Mouse (Mus musculus) adrenal gland, adult 18-20 months (tissue): ENCODE results near the gene Ccdc62. TPM values are rescaled to one million over a fixed set of nuclear protein-coding genes. Genes with fewer than 3 reads are reported as not detected.

Experiments
- DNase-seq, 2 experiments: peaks; one replicate each; pipeline ENCODE4 v3.0.0; 2021 to 2022; ENCODE audit warnings: low spot score in 2 of 2
- total RNA-seq, 2 experiments: library from RNA; stranded (reverse); gene quantifications; 1 replicate in 1 of 2; 2 replicates in 1 of 2; pipeline ENCODE4 v1.2.3; 2021

The Ccdc62 gene
- total RNA-seq, 2 experiments from 2014 or later = 4.3 to 4.5 TPM

GRCm38 (mm10) chr5:123998370-123998769 is 67.9 kb downstream of the Ccdc62 start:
- DNase-seq = no peak

DNA sequence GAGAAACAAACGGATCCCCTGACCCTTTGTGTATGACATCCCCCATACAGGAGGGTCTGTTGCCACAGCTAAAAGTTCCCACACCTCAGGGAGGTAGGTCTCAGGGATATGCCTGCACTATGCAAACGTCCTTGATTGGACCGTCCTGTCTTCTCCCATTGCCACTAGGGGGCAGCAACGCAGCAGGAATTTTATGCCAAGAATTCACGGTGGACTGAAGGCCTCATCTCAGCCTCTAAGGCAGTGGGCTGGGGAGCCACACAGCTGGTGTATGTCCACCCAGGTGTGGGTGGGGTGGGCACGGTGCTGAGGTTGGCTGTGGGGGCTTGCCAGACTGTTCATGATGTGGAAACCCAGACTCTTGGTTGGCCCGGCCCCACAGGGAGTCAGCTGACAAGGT is 70.3 kb downstream of the Ccdc62 start:
- DNase-seq = peak; percentile 89 to 94

- DNase-seq = no peak
Measured at GRCm38 (mm10) chr5:124001274-124001673, 70.8 kb downstream of the Ccdc62 start.

DNA sequence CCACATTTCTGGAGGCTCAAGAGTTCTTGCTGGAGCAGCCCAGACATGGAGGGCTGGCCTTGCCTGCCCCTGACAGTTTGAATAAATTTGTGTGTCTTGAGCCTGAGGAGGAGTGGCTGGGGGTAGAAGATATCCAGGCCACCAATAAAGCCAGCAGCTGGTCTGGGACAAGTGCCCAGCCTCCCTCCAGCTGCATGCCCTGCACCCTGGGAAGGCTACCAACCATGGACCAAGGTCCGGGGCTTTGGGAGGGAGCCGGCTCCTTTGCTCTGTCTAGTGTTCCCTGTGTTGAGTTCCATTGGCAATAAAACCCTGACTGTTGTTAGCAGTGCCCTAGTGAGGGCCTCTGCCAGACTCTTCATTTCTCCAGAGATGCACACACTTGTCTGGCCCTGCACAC is 72.4 kb downstream of the Ccdc62 start:
- no peak for DNase-seq

DNA sequence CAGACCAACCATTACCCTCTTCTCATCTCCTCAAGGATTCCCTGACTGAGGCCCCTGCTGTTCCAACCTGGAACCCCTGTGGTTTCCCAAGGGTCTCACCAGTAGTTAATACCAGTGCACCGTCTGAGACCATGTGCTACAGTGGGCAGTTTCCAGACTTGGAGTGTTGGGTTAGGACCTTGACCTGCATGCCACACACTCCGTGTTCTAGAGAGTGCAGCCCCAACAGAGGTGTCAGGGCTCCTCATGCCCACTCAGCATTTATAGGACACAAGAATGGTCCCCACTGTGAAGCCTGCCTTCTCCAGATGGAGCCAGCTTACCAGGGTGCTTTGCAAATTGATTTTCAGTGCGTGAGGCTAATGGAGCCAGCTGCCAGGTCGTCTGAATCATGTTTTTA is 72.9 kb downstream of the Ccdc62 start:
- DNase-seq = no peak

GRCm38 (mm10) chr5:124004356-124005150 is 74.1 kb downstream of the Ccdc62 start:
- DNase-seq = no peak

- DNase-seq = no peak
Measured at GRCm38 (mm10) chr5:124005151-124005500, 74.6 kb downstream of the Ccdc62 start.

DNA sequence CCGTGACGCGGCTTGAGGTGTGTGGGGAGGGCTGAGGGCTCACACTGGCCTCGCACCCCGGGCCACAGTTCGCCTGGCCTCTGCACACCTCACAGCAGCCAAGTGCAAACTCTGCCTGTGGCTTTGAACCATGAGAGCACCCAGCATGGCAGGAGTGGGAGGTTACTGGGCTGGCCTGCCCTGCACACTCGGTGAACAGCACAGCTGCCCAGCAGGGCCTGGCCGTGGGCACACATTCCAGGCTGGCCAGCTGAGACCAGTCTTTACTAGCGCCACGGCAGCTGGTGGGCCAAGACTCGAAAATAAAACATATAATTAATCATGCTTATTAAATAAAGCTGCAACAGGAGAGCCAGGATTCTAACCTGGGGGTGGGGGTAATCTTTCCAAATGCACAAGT is 75.1 kb downstream of the Ccdc62 start:
- DNase-seq = no peak

DNA sequence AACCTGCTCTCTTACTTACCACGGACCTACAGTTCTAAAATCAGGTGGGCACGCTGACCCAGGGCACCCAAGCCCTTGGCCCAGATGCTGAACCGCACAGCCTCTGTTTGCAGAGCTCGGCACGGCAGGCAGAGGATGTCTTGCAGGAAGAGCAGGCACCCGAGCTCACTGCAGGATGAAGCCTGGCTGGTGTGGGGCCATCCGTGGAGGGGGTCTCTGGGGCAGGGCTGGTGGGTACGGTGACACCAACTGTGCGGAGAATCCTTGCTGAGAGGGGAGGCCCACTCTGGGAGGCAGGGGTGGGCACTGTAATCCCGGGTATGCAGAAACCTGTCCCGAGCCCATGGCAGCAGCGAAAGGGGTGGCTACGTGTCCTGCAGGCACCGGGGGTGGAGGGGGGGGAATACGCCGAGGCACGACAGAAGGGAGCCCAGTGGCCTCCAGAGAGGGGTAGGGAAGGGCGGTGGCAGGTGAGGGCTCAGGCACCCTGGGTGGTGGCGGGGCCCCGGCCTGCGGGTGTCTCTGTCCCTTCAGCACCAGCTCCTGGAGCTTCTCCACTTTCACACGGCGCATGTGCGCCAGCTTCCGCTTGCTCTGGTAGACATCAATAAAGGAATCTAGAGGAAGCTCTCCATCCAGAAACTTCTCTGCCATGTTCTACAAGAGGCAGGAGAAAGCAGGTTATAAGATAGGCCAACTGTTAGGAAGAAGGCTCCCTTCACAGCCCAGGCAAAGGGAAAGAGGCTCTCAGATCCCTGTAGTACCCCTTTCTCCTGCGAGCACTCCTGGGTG is 75.8 kb downstream of the Ccdc62 start:
- no peak for DNase-seq

DNA sequence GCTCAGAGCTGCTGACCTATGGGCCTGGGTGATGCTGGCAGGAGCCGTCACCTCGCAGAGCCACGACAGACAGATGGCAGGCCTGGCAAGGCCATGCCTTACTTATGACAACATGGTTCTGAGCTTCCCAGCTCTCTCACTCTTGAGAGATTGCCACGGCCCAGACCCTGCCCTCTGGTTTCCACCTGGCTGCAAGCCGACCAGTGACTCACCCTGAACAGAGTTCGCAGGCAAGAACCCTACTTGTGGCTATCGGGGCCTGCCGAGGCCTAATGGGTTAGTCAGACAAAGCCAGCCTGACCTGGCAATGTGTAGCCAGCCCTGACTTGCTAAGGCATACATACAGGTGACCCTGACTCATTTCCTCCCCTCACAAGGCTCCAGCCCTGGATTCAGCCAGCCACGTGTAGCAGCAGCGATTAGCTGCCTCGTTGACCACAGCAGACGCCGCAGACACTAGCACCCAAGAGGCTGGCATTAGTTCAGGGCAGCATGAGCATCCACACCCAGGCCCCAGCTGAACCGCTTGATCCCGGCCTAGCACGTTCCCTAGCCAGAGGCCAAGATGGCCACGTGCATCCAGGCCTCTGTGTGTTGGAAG is 76.5 kb downstream of the Ccdc62 start:
- peak; percentile 74 to 86 for DNase-seq

- DNase-seq = no peak
Measured at GRCm38 (mm10) chr5:124010077-124010476, 79.6 kb downstream of the Ccdc62 start.

DNA sequence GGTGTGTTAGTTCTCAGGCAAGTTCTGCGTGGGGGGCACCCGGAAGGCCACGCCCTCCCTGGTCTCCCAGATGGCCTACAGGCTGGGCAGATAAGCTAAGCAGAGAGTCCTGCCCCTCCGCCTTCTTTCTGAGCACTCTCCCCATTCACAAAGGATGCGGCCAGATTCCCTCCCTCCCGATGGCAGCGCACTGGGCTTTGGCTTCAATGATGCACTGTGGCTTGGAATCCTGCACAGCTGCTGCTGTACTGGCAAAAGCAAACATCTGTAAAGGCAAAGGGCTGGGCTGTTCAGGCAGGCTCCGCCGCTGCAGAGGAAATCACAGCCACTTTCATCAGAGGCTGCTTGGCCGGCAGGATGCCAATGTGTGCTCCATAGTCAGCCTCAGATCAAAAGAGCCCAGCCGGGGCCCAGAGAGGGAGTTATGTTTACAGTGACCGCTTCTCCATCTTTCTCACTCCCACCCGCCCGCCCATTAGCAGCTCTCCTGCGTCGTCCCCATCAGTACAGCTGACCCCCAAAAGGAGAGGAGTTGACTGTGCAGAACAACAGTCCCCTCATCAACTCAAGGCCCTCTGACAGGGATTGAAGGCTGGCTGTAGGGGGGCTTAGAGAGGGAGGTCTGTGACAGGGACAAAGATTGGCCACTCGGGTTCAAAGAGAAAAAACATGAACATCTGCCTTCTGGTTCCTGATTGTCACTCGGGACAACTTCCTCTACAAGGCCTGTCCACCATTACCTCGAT is 80.6 kb downstream of the Ccdc62 start:
- DNase-seq = peak in 1 of 2 experiments; percentile 62

DNA sequence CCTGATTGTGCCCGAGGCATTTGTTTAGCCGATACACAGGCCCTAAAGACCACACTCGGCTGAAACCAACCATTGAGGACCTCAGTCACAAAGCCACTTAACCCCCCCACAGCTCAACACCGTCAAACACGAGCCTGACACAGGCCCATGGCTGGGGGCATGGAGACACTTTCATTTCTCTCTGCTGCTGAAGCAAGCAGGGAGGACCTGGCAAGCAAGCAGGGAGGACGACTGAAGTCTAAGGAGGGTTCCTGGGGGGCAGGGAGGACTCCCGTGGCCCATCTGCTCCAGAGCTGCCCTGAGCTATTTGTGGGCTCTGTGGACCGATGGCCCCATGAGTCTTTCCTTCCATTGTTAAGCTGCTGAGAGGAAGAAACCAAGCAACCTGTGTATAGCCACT is 81.4 kb downstream of the Ccdc62 start:
- DNase-seq = no peak

GRCm38 (mm10) chr5:124012885-124013284 is 82.4 kb downstream of the Ccdc62 start:
- no peak for DNase-seq

DNA sequence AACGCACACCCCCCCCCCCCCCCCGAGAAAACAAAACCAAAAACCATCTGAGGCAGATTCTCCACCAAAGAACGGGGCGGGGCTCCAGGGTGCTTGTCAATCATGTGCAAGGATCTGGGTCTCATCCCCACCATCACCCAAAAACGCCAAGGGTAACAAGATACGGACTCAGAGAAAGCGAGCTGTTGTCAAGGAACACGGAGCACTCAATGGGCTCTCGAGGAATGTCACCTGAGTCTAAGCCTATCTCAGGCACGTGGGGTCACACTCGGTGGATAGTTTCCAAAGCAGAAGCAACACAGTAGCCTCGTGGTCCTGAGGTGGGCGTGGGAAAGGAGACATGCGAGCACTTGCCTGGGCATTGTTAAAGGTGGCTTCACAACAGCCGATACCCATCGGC is 83.3 kb downstream of the Ccdc62 start:
- DNase-seq = no peak

DNA sequence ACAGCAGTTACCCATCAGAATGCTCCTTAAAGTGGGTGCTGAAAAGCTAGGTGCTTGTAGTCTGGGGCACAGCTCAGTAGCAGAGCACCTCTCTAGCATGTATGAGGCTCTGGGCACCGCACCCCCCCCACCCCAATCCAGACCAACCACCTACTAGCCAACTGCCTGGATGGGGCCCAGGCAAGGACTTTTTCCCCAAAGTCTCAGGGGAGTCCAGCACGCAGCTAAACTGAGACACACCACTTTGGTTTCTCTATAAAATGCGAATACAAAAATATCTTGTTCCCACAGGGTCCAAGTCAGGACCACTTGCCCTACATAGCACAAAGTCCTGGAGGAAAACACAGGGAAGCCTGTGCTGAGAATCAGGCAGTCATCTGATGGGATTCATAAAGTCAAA is 83.7 kb downstream of the Ccdc62 start:
- no peak for DNase-seq

DNA sequence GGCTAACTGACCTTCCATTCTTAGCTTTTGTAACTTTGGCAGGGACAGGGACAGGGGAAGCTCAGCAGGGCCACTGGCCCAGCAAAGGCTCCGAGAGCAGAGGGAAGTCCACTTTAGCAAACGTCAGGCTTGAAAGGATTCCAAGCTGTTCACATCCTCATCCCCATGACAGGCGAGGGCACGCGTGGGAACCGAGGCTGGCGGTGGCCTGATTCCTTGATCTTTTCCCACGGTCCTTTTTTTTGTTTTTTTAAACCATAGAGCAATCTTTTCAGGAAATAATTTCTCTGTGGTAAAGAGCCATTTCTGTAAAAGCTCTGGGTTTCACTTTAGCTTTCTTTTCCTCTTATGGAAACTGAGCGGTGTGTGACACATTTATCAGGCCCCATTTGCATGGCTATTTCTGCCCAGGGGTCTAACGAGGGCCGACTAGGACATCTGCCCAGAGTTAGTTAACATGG is 84.3 kb downstream of the Ccdc62 start:
- DNase-seq = no peak

DNA sequence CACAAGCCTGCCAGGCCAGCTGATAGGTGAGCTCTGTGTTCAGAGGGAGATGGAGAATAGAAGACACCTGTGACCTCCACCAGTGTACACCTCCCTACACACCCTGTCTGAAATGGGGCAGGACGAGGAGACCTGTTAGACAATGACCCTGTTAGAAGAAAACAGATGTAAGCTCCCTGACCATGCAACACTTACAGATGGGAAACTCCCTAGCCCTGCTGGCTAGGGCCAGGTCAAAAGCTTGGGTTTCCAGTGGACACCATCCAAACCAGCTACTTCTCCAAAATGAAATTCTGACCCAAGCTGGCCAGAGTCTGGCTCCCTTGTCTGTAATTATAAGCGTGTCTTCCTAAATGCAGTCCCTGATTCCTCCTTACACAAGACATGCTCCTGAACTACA is 85.2 kb downstream of the Ccdc62 start:
- DNase-seq = no peak

DNA sequence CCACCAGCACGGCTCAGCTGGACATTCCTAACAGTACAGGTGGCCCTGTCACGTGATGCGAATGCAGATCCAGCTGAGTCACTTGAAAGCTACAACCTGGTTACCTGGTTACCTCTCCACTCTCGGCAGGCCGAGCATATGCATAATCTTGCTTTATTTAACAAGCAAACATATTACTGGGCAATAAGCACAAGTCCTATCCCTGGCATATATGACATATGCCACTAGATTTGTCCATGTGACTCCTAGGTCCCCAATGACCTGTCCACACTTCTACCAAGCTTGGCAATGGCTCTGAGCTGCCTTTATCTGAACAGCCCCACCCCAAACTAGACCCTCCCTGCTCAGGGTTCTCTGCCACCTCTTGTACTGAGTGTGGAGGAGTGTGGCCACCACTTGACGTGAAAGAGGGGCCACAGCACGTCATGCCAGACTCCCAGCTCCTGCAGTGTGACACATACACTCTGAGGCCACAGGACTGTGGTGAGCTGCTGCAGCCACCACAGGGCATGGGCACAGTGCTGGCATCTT is 85.9 kb downstream of the Ccdc62 start:
- no peak for DNase-seq

DNA sequence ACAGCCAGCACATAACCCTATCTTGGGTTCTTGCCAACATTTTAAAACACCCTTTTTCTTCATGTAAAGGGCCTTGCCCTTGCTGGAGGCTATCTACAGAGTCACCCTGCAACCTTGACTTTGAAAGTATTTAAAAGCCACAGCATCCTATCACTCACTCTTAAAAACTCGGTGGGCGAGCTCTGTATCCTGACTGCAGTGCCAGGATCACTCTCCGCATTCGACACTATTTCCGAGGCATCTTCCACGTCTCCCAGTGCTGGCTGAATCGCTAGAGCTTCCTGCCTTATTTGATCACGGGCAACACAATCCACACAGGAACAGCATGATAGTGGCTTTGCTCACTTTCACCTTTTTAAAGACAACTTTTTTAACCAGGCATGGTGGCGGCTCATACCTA is 87.5 kb downstream of the Ccdc62 start:
- DNase-seq = no peak

- no peak for DNase-seq
Measured at GRCm38 (mm10) chr5:124018651-124019050, 88.2 kb downstream of the Ccdc62 start.
